Mouse (Mus musculus): ENCODE data around the gene Psrc1.

The Psrc1 gene

DNA sequence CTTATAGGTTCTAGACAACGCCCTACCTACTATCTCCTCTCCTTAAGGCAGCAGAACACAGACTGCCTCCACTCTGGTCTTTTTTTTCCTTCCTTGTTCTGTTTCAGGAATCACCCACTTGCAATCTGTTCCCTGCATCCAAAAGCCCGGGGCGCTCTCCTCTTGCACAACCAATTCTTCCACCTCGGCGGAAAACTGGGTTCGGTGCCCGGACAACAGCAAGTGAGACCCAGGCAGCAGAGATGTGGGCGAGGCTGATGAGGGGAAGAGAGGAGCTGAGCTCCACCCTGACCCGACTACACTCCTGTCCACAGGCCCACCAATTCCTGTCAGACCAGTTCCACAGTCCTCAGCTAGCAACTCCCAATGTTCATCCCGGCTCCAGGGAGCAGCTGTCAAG, 2.5 kb downstream of the Psrc1 start:
- DNase-seq (ENCODE audit: low read depth), result no peak

DNA sequence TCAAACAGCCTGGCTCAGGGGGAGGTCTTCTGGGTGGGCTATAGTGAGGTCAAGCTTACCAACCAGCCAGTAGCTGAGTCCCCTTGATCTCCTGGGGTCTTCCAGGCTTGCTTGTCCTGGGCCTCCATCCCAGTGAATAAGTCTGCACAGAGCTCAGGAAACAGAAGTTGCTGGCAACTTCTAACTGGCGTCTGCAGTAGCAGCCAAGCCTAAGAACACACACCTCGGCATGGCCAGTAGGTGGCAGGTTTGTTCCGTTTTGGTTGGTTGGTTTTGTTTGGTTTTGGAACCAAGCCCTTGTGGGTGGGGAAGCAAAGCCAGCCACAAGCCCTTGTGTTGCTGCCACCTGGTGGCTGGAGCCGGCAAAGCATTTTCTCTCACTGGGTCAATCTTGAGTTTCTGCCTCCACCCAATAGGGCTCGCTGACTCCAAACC, 5.5 kb downstream of the Psrc1 start:
- peak; percentile 96 for DNase-seq (ENCODE audit: low read depth)

DNA sequence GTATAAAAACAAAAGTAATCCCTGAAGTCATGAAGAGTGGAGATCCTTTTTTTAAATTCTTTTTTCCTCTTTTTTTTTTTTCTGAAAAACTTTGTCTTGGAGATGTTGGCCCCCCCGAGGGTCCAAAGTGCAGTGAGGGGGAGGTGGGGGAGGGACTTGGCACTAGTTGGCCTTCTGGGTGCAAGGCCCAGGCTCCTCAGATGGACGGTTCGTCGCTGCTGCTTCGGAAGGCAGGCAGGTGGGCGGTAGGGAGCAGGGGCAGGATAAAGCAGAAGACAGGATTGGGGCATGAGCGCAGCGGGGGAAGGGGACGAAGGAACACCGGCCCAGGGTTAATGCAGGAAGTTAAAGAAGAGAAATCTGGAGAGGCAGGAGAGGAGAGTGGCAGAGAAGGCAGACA, 8.7 kb downstream of the Psrc1 start:
- DNase-seq (ENCODE audit: low read depth), result no peak

DNA sequence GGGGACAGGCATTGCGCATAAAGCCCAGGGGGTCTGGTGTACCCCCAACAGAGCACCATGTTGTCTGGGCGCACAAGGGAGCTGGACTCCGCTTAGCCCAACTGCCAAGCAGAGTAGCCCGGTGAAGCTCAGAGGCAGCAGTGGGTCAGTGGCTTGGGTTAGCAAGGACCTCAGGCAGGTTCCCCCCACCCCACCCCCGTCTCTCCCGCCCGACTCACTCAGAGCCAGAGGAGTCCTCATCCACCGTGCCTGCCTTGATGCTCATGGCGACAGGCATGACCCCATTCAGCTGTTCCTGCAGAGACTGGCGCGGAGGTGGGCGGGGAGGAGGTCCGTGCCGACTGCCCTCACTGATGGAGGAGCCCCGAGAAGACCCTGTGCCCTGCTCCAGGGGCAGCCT, 9.2 kb downstream of the Psrc1 start:
- no peak for DNase-seq (ENCODE audit: low read depth)

DNA sequence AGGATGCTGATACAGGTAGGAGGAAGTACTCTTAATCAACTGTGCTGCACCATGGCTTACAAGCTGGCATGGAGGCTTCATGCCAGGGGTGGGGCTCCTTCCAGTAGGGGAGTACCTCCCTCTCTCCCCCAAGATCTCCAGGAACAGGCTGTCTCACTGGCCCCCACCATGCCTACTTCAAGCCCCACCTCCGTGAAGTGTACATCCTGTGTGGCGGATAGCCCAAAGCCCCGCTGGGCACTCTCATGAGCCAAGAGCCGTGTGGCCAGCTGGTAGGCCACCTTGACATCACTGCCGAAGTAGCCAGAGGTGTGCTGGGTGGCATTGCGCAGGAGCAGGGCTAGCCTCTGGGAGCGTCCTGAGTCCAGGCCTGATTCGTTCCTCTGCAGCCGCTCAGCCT, 14.6 kb downstream of the Psrc1 start:
- no peak for DNase-seq (ENCODE audit: low read depth)

DNA sequence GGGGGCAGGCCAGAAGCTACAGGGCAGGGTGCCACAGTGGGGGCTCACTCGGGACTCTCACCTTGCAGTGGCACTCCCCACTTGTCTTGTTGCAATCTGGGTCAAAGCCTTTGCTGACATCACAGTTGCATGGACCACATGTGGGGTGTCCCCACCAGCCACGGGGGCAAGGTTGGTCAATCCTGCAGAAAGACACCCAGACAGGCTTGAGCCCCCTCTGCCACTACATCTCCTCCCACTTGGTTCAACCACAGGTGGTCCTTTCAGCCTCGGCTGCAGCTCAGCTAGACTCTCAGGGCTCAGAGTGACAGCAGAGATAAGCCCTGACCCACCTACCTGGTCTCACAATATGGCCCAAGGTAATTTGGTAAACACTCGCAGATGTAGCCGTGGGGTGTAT, 16.8 kb downstream of the Psrc1 start:
- DNase-seq (ENCODE audit: low read depth), result no peak

DNA sequence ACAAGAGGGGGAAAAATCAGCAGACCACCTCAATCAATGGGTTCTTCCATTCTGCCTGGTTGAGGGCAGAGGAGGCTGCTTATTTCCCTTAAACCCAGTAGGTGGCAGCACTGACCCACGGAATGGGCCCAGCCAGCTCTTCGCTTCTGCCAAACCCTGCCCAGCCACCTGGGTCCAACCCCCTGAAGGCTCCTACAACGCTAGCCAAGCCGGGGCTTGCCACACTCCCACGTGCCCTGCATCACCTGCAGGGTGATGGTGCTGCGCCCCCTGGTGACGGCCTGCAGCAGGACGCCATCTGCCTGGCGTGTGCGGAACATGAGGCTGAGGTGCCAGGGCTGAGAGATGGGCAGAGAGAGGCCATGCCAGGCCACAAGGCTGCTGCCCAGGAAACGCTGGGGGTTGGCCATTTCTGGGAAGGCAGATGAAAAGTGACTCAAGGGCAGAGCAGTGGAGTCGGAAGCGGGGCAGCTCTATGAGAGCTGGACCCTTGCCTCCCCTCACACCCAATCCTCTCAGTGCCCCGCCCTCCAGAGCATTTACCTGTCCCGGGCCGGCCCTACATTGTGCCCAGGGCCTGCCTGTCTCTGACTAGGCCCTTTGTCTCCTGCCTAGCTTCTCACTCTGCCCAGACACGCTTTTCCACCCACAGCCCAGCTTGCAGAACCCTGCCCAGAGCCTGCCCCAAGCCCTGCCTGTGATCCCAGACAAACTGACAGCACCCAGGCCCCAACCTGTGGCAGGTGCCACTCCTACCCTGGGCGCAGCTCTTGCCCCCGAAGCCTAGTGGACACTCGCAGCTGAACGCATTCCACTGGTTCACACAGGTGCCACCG, 18.3 kb downstream of the Psrc1 start:
- DNase-seq (ENCODE audit: low read depth), result peak; percentile 61

DNA sequence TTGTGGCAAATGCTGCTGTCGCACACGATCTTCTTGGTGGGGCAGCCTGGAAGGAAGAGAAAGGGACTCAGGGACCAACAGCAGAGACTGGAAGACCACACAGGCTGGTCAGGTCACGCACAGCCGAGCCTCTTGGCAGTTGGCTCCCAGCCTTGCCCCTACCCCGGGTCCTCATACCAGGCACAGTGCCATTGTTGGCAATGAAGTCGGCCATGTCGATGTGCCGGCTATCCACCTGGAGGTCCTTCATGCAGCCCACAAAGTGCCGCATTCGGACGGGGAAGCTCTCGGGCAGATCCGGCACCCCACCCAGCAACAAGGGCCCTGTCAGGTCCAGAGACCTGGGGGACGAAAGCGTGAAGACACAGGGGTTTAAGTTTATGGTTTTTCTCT, 18.9 kb downstream of the Psrc1 start:
- no peak for DNase-seq (ENCODE audit: low read depth)

DNA sequence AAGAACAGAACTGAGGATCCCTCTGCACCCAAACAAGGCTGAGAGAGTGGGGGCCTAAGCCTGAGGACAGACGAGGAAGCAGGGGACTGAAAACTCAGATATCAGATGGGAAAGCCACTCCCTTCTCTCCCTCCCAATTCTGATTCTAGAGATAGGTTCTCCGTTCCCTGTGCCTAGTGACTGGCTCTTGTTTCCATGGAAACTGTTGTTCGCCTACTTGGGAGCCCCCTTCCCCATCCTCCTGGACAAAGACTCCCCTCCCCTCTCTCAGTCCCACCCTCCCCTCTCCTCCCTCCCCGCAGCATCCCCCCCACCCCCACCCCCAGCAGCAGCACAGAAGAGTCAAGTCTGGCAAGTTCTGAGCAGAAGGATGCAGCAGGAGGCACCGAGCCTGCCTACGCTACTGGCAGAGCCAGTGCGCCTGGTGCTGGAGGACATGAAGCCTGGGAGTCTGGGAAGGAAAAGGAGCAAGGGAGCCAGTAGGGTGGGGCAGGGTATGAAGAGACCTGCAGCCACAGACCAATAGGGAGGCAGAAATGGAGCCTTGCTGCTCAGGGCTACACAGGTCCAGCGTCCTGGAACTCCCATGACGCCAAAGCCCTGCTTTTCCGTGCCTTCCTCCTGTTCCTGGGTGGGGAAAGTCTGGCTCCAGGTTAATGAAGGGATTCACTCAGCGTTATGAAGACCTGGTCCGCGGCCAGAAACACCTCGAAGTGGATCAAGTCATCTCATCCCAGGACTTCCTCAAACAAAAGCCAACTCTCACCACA, 22.1 kb downstream of the Psrc1 start:
- DNase-seq (ENCODE audit: low read depth), result no peak

DNA sequence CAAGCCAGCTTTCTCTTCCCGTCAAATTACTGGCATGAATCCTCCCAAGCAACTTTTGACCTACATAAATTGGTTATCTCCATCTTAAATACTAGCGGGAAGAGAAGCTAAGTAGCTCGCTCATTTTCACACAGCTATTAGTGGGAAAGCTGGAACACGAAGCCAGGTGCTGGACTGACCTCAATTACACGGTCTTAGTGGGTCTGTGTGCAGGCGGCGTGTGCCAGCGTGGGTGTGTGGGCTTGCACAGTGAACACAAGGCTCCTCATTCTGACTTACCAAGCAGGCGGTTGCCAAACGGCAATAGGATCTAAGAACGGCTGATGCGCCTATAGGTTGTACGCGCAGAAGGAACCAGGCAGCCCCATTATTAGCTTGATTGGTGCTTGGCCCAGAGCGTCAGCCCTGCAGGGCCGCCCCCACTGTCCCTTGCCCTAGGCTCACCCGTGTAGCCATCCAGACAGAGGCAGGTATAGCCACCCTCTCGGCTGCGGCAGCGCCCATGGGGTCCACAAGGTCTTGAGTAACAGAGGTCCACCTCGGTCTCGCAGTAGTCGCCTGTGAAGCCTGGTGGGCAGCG, 22.8 kb downstream of the Psrc1 start:
- DNase-seq (ENCODE audit: low read depth), result no peak

DNA sequence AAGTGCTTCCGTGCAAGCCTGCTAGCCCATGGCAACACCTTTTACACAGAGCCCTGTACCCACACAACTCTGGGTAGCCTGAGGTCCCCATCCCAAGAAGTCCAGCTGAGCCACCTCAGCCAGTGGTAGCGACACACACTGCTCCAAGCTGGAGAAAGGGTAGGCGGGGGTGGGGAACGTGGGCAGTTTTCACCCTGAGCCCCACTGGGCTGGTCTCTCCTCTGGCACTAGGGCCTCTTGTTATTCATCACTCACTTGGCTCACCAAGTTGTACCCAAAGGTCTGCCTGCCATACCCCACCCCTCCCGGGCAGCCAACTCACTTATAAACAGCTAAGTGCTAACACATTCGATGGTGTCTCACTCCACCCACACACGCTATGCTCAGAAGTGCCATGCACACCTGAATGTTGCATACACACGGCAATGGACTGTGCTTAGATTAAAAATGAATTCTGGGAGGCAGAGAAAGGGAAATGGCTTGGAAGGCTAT, 24.9 kb downstream of the Psrc1 start:
- no peak for DNase-seq (ENCODE audit: low read depth)

DNA sequence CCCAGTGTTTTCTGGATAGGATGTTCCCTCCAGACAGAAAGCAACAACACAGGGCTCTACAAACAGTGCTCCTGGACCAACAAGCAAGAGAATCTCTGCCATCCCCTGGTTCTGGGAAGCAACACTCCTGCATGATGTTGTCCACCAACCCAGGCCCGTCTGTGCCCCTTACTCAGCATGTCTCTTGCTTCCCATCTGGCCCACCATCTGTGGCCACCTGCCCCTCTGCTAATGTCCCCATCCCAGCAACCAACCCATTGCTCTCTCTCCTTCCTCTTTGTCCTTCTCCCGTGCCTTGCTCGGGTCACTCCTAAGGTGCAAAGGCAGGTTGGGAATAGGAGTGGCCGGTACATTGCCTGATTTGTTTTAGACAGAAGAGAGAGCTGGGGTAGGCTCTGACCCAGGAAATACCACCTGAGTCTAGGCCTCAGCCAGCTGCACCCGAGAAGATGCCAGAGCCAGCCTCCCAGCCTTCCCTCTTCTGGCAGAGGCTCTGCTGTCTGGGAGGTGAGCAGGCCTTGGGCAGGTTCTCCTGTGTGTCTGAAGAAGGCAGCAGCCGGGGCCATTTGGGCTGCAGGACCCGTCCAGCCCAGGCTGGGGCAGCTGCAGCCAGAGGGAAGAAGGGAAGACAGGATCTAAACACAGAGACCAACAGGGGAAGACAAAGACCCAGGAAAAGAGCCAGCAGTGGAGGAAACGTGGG, 26.2 kb downstream of the Psrc1 start:
- no peak for DNase-seq (ENCODE audit: low read depth)

DNA sequence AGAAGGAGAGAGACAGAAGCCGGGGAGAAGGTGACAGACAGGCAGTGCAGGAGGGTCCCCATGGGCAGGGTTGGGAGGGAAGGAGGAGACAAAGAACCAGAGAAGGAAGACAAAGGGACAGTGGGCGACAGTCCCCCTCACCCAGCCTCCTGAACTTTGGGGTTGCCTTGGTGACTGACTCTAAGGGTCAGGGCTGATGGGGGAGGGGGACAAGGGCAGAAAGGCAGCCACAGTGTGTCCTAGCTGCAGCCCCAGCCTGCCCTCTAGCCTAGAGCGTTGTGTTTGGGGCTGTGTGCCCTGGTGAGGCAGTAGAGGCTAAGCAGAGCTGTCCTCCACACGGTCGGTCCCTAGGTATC, 26.7 kb downstream of the Psrc1 start:
- DNase-seq (ENCODE audit: low read depth), result no peak

DNA sequence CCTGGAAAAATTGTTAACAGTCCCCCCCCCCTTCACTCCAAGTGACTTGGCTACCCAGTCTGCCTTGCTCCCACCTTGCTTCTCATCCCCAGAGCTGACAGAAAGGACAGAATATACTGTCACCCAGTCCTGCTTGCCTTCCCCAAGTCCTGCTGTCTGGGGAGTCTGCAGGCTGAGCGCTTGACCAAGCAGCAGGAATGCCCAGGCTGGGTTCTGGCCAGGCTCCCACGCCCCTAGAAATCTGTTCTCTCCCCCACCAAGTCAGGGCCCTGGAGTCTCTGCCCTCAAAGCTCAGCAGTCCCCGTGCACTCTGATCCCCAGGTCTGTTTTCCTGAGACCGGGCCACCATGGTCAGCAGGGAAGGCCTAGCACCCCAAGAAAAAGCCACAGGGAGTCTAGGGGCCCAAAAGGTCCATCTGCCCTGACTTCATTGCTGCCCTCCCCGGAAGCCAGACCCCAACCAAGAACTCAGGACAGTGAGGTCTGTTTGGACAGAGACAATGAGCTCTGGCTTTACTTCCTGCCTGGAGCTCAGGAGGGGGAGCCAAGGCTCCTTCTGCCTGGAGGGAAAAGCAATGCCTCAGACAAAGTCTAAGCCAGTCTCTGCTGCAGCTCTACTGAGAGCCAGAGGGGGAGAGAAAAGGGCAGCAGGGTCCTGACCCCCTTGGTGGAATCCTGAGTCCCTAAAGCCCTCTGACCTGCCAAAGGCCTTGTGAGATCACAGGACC, 27.6 kb downstream of the Psrc1 start:
- DNase-seq (ENCODE audit: low read depth), result no peak

DNA sequence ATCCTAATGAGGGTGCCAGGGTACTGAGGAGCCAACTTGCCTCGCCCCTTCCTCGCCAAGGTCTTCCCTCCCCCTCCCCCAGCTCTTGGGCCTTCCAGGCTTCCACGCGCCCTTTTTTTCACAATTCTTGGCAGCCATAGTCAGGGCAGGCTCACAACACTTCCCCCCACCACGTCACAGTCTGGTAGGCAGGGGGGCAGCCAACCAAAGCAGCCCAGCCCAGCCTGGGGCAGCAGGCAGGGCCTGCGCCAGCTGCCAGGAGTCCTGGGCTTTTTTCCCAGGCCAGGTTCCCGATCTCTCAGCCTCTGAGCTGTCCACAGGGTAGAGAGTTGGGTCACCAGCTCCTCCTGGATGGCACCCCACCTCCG, 28.1 kb downstream of the Psrc1 start:
- DNase-seq (ENCODE audit: low read depth), result no peak

DNA sequence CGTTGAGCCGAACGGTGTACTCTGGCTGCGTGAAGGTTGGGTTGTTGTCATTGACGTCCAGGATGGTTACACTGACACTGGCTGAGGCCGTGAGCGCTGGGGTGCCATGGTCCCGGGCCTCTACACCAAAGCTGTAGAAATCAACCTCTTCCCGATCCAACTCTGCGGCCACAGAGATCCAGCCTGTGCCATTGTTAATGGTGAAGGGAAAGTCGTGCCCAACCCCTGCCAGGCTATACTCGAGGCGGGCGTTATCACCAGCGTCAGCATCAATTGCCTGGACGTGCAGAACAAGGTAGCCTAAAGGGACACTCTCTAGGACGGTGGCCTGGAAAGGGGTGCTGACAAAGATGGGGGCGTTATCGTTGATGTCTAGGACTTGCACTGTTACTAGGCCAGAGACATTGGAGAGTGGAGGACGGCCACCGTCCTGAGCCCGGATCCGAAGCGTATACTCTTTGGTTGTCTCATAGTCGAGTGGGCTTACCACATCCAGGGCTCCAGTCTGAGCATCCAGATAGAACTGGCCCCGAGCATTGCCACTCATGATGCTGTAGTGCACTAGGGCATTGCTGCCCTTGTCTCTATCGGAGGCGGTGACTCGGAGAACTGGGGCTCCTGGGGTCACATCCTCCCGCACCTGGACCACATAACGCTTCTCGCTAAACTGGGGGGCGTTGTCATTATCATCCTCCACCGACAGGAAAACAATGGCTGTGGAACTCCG, 30.2 kb downstream of the Psrc1 start:
- no peak for DNase-seq (ENCODE audit: low read depth)

DNA sequence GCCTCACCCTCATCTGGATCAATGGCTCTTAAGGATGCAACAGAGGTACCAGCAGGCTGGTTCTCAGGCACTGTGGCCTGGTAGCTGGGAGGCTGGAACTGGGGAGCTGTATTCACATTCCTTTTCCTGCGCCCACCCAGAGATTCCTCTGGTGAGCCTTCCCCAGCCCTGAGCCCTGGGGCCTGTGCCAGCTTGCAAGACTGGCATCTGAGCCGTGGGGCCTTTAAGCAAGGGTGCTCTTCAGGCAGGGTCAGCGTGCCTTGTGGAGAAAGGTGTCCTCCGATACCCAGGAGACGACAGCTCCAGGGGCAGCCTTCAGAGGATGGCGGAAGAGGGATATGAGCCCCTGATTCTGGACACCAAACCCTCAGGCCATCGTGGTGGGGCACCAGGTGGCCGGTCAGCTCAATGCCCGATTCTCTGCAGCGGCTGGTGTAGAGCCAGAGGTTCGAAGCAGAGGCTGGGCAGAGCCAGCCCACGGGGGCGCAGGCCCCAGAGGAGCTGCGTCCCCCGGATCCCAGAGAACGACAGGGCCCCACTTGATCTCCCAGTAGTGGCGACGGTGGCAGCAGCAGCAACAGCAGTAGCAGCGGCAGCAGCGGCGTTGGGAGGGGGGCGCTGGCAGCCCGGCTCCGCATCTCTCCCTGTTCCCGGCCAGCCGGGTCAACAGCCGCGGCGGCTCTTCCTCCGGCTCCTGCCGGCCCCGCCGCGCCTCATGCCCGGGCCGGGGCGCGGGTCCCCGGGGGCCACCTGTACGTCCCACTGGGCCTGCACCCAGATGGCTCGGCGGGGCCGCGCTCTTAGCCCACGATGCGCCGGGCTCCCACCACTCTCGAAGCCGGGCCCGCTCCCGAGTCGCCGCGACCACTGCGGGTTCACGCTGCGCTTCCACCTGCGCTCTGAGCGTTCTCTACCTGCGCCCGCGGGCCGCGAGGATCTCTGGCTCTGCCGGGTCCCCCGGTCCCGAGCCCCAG, 31.5 kb downstream of the Psrc1 start, which contains the start of gene Celsr2:
Gene Celsr2, minus strand, starts transcription at position 696 of the 974 bp plus-strand sequence.
- no peak for DNase-seq (ENCODE audit: low read depth)

DNA sequence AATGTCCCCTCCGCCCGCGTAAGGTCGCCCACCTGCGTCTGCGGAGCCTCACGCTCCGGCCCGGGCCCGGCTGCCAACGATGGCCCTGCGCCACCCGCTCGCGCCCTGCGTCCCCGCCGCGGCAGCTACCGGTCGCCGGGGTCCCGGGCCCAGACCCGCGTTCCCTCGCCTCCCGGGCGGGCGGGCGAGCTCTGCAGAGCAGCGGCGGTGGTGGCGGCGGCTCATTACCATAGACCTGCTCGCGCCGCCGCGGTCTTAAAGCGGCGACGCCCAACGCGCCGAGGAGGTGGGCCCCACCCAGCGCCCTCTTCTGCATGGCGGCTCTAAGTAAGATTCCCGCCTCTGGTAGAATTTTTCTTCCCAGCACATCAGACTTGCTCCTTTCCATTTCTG, 32.2 kb downstream of the Psrc1 start:
- DNase-seq (ENCODE audit: low read depth), result peak; percentile 53

DNA sequence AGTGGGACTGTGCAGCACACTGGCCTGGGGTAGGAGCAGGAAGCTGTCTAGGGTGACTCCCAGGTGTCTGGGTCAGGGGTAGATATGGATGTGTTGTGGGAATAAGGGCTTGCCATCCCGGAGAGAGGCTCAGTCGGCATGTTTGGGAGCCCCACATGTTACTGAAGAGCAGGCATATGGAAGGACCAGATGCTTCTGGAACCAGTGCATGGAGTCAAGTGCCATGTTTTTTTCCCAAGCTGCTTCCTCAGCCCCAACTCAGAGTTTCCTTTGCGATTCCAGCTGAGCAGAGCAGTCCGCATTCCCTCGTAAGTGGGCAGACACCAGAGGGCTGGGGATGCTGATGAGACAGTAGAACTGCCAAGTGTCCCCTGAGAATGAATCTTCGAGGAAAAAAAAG, 39.4 kb downstream of the Psrc1 start:
- DNase-seq (ENCODE audit: low read depth), result no peak
